Mouse (Mus musculus): ENCODE results near the gene Nceh1.

Gene Nceh1

DNA sequence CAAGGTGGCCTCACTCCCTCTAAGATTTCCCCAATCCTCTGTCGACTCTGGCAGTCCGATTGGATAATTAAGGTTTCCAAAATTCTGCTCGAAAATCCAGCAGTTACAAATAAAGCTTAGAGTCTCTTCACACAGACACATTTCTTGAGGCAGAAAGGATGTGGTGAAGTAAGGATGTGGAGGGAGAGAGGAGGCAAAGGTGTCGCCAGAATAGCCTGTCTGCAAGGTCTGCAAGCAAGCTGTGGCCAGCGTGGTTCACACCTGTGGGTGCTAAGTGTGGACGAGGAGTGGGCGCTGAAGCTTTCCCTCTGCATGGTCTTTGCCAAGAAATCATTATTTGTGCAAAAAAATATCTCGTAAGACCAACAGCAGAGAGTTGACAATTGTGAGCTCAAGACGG is 139.8 kb downstream of the Nceh1 start:
- no peak for DNase-seq (ENCODE audit: low spot score)

GRCm38 (mm10) chr3:27323551-27323950 is 140.8 kb downstream of the Nceh1 start:
- DNase-seq (ENCODE audit: low spot score) = no peak

GRCm38 (mm10) chr3:27326633-27327191 is 143.9 kb downstream of the Nceh1 start:
- DNase-seq (ENCODE audit: low spot score) = no peak

DNA sequence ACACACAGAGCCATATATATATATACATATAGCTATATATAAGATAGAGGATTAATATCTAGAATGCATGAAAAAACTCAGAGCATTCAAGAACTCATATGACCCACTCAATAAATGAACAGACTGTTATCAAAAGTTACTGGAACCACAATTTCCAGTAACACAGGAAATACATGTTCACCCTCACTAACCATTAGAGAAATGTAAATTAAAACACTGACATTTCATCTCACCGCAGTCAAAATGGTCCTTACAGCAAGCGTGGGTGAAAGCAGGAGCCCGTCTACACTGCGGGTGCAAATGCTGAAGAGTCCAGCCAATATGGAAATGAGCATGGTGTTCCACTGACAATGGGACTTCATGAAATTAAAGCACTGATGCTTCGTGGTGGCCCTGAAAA is 147.9 kb downstream of the Nceh1 start:
- DNase-seq (ENCODE audit: low spot score) = no peak

Measured in adipocyte (in vitro differentiated cells).